Mouse (Mus musculus): ENCODE measurements at regions not wholly inside any gene's neighbourhood (a gene's known extent, or its start where the extent isn't known, plus 50 kb on each side); places are given as distances from the start of the nearest gene placed in this dataset.

DNA sequence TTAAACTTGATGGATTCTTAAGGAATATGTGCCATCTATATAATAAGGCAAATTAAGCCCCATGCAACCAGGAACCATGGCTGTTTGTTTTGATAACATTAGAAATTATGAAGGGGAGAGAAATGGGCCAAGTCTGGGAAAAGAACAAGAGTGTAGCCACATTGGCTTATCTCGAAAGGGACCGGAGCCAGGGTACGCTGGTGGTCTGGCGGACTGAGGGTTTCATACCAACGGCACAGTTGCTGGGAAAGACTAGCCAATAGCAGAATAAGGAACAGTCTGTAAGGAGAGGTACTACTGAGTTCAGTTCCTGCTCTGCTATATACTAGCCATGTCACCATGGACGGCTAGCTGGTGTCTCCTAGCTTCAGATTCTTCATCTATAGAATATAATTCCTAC, 105.9 kb upstream of the 1700016C15Rik start:
- Histone ChIP-seq H3K79me2 (ENCODE audit: control insufficient read depth, insufficient read depth) (no peaks in the 10 kb centered on the region), H3K27me3 (ENCODE audit: control insufficient read depth, insufficient read depth, insufficient read length) (no peaks in the 10 kb centered on the region), H3K4me2 (ENCODE audit: low read depth) (peak overlapping the region; percentile 10), H3K4me3 (no peak overlapping the region), H3ac (ENCODE audit: control insufficient read depth, insufficient read length) (no peak overlapping the region), H3K36me3 (ENCODE audit: control insufficient read depth, insufficient read depth) (no peaks in the 10 kb centered on the region)
- TF ChIP-seq MYOD1 (IDR thresholded peaks at IDR 0.05; ENCODE audit: control insufficient read depth in 1 of 3, insufficient read length in 2 of 3, low read depth in 2 of 3) (no peak), TCF3 (IDR thresholded peaks at IDR 0.05; ENCODE audit: insufficient read length, low read depth) (no peak), SRF (IDR thresholded peaks at IDR 0.05; ENCODE audit: control insufficient read depth, insufficient read length, low read depth) (no peak), REST (IDR thresholded peaks at IDR 0.05; ENCODE audit: insufficient read depth, insufficient read length) (no peak), CEBPB (IDR thresholded peaks at IDR 0.05; ENCODE audit: insufficient read depth, poor library complexity, severe bottlenecking) (no peak), POLR2AphosphoS2 (IDR thresholded peaks at IDR 0.05; ENCODE audit: insufficient read length, low read depth) (no peak), E2F4 (IDR thresholded peaks at IDR 0.05; ENCODE audit: insufficient read depth) (no peak), TCF12 (IDR thresholded peaks at IDR 0.05; ENCODE audit: insufficient read depth, poor library complexity, severe bottlenecking) (no peak), MAX (IDR thresholded peaks at IDR 0.05; ENCODE audit: low read depth) (no peak), MYOG (IDR thresholded peaks at IDR 0.05; ENCODE audit: control insufficient read depth in 1 of 3, insufficient read depth in 1 of 3, insufficient read length in 2 of 3, low read depth in 2 of 3) (no peak), USF1 (IDR thresholded peaks at IDR 0.05; ENCODE audit: low read depth) (no peak), POLR2A (IDR thresholded peaks at IDR 0.05; ENCODE audit: insufficient read length, low read depth) (no peak)

DNA sequence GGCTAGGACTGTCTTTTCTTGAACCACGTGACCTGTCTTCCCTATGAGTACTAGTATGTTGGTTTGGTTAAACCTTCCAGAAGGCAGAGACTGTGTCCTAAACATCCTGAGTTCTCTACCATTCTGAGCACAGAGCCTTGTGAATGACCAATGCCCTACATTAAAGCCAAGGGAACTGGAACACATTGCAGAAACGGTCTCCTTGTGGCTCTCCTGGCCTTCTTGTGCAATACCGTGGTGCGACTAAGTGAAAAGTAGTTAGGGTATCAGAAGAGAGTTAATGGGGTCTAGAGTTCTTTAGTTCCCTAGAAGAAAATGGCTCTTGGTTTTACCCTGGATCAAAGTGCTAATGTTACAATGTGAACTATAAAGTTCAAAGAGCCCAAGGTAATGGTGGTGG, 101.8 kb upstream of the 1700016C15Rik start:
- no peak overlapping the region for H3K4me3 ChIP-seq
- H3K4me2 ChIP-seq (ENCODE audit: low read depth), result no peak overlapping the region
- H3ac ChIP-seq (ENCODE audit: control insufficient read depth, insufficient read length), result no peak overlapping the region
- no peaks in the 10 kb centered on the region for H3K79me2 ChIP-seq (ENCODE audit: control insufficient read depth, insufficient read depth)
- H3K36me3 ChIP-seq (ENCODE audit: control insufficient read depth, insufficient read depth), result no peaks in the 10 kb centered on the region
- H3K27me3 ChIP-seq (ENCODE audit: control insufficient read depth, insufficient read depth, insufficient read length), result no peaks in the 10 kb centered on the region
- no peak for TF ChIP-seq SRF (IDR thresholded peaks at IDR 0.05; ENCODE audit: control insufficient read depth, insufficient read length, low read depth)
- TF ChIP-seq USF1 (IDR thresholded peaks at IDR 0.05; ENCODE audit: low read depth), result no peak
- no peak for TF ChIP-seq MAX (IDR thresholded peaks at IDR 0.05; ENCODE audit: low read depth)
- no peak for TF ChIP-seq E2F4 (IDR thresholded peaks at IDR 0.05; ENCODE audit: insufficient read depth)
- no peak for TF ChIP-seq CEBPB (IDR thresholded peaks at IDR 0.05; ENCODE audit: insufficient read depth, poor library complexity, severe bottlenecking)
- TF ChIP-seq MYOD1 (IDR thresholded peaks at IDR 0.05; ENCODE audit: control insufficient read depth in 1 of 3, insufficient read length in 2 of 3, low read depth in 2 of 3), result no peak
- no peak for TF ChIP-seq POLR2AphosphoS2 (IDR thresholded peaks at IDR 0.05; ENCODE audit: insufficient read length, low read depth)
- TF ChIP-seq REST (IDR thresholded peaks at IDR 0.05; ENCODE audit: insufficient read depth, insufficient read length), result no peak
- TF ChIP-seq POLR2A (IDR thresholded peaks at IDR 0.05; ENCODE audit: insufficient read length, low read depth), result no peak

DNA sequence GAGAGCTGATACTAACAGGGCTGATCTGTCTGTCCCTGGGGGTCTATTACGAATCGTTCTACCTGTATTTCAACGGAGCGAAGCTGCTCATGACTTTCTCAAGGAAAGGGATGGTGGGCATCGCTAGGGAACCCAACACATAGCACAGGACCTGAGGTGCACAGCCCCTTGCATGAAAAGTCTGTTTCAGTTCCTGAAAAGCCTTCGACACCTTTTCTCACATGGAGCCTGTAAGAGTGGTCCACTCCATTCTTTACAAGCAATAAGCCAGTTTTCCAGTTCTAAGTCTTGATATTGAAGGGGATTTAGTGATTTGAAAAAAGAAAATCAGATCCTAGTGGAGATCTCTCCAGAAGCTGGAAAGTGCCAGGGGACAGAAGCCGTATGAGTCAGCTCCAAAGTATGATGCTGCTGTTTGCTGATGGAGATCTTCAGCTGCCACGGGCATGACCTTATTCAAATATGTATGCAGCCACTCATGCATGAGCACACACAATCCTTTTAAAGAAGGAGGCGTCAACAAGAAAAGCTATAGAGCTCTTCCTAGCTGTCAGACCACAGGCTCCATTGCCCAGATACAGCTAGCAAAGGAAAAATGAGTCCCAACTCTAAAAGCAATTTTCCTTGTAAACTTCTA, 95.5 kb upstream of the 1700016C15Rik start:
- TF ChIP-seq E2F4 (IDR thresholded peaks at IDR 0.05; ENCODE audit: insufficient read depth) (no peak), TCF3 (IDR thresholded peaks at IDR 0.05; ENCODE audit: insufficient read length, low read depth) (no peak), MYOD1 (IDR thresholded peaks at IDR 0.05; ENCODE audit: control insufficient read depth in 1 of 3, insufficient read length in 2 of 3, low read depth in 2 of 3) (peak; percentile 13 to 83 (median 78)), SRF (IDR thresholded peaks at IDR 0.05; ENCODE audit: control insufficient read depth, insufficient read length, low read depth) (no peak), REST (IDR thresholded peaks at IDR 0.05; ENCODE audit: insufficient read depth, insufficient read length) (no peak), TCF12 (IDR thresholded peaks at IDR 0.05; ENCODE audit: insufficient read depth, poor library complexity, severe bottlenecking) (peak; percentile 29), MYOG (IDR thresholded peaks at IDR 0.05; ENCODE audit: control insufficient read depth in 1 of 3, insufficient read depth in 1 of 3, insufficient read length in 2 of 3, low read depth in 2 of 3) (peak in 2 of 3 experiments; percentile 63 to 65), MAX (IDR thresholded peaks at IDR 0.05; ENCODE audit: low read depth) (no peak), POLR2AphosphoS2 (IDR thresholded peaks at IDR 0.05; ENCODE audit: insufficient read length, low read depth) (no peak)
- H3K4me3 ChIP-seq, result no peak overlapping the region

DNA sequence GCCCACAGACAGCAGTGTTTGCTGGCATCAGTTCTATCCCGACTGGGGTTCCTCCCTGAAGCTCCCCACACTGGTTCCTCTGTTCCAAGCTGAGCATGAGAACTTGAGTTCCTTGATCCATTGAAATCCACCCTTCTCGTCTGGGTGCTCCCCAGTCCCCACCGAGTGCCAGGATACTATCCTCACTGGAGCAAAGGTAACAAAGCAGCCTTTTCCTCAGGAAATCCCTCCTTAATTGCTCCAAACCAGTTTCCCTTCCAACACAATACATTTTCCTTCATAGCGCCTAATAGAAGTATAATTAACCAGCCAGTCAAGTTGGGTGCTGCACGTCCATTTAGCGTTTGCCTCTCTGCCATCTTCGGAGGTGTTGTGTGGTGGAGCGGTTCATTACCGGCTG, 92.6 kb upstream of the 1700016C15Rik start:
- Histone ChIP-seq H3K4me3 (no peak overlapping the region), H3K79me2 (ENCODE audit: control insufficient read depth, insufficient read depth) (no peaks in the 10 kb centered on the region), H3K36me3 (ENCODE audit: control insufficient read depth, insufficient read depth) (no peaks in the 10 kb centered on the region), H3K4me2 (ENCODE audit: low read depth) (no peak overlapping the region), H3ac (ENCODE audit: control insufficient read depth, insufficient read length) (no peak overlapping the region), H3K27me3 (ENCODE audit: control insufficient read depth, insufficient read depth, insufficient read length) (no peaks in the 10 kb centered on the region)
- TF ChIP-seq USF1 (IDR thresholded peaks at IDR 0.05; ENCODE audit: low read depth) (no peak), REST (IDR thresholded peaks at IDR 0.05; ENCODE audit: insufficient read depth, insufficient read length) (no peak), POLR2AphosphoS2 (IDR thresholded peaks at IDR 0.05; ENCODE audit: insufficient read length, low read depth) (no peak), SRF (IDR thresholded peaks at IDR 0.05; ENCODE audit: control insufficient read depth, insufficient read length, low read depth) (no peak), MYOG (IDR thresholded peaks at IDR 0.05; ENCODE audit: control insufficient read depth in 1 of 3, insufficient read depth in 1 of 3, insufficient read length in 2 of 3, low read depth in 2 of 3) (no peak), CEBPB (IDR thresholded peaks at IDR 0.05; ENCODE audit: insufficient read depth, poor library complexity, severe bottlenecking) (no peak)

More for the DNA sequence above, 95.5 kb upstream of the 1700016C15Rik start:
- Histone ChIP-seq H3ac (ENCODE audit: control insufficient read depth, insufficient read length) (no peak overlapping the region), H3K4me2 (ENCODE audit: low read depth) (peak overlapping the region; percentile 27), H3K36me3 (ENCODE audit: control insufficient read depth, insufficient read depth) (no peaks in the 10 kb centered on the region), H3K27me3 (ENCODE audit: control insufficient read depth, insufficient read depth, insufficient read length) (no peaks in the 10 kb centered on the region), H3K79me2 (ENCODE audit: control insufficient read depth, insufficient read depth) (no peaks in the 10 kb centered on the region)

DNA sequence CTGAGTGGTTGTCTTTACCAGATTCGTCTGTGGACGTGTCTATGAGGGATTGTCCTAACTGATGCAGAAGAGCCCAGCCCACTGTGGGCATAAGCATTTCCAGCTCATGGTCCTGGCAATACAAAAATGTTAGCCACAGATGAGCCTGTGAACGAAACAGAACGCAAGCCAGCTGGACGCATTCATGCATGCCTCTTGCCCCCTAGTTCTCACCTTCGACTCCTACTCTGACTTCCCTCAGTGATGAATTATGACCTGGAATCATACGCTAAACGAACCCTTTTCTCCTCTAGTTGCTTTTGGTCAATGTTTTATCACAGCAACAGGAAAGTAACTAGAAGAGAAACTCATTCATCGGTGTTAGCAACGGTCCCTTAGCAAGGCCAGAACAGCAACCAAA, 91.2 kb upstream of the 1700016C15Rik start:
- Histone ChIP-seq H3K4me3 (no peak overlapping the region), H3ac (ENCODE audit: control insufficient read depth, insufficient read length) (no peak overlapping the region), H3K79me2 (ENCODE audit: control insufficient read depth, insufficient read depth) (no peaks in the 10 kb centered on the region), H3K27me3 (ENCODE audit: control insufficient read depth, insufficient read depth, insufficient read length) (no peaks in the 10 kb centered on the region), H3K4me2 (ENCODE audit: low read depth) (no peak overlapping the region), H3K36me3 (ENCODE audit: control insufficient read depth, insufficient read depth) (no peaks in the 10 kb centered on the region)
- TF ChIP-seq POLR2A (IDR thresholded peaks at IDR 0.05; ENCODE audit: insufficient read length, low read depth) (no peak), POLR2AphosphoS2 (IDR thresholded peaks at IDR 0.05; ENCODE audit: insufficient read length, low read depth) (no peak), USF1 (IDR thresholded peaks at IDR 0.05; ENCODE audit: low read depth) (no peak)
